Mouse (Mus musculus) liver, embryonic 16.5 days (tissue): ENCODE measurements around the gene Chek1. TPM values are rescaled to one million over a fixed set of nuclear protein-coding genes. Genes with fewer than 3 reads are reported as not detected.

Source experiments
- ATAC-seq: fragments of 200-750 bp; cut with Nextera tagmentation; 2 replicates; pipeline ENCODE4 v1.8.0; 2017; ENCODE audit warnings: low read depth, mild to moderate bottlenecking, moderate number of reproducible peaks, moderate library complexity
- H3K27ac ChIP-seq: fragments of 300-500 bp; sonication (generic); 2 replicates; pipeline ENCODE4 v1.5.1; 2014; ENCODE audit warnings: mild to moderate bottlenecking, low read length
- H3K27me3 ChIP-seq: fragments of 300-500 bp; sonication (generic); 2 replicates; pipeline ENCODE4 v1.6.1; 2014; ENCODE audit warnings: low read depth, low read length, mixed read lengths; ENCODE audit not compliant: control insufficient read depth, insufficient read depth
- H3K36me3 ChIP-seq: fragments of 300-500 bp; sonication (generic); 2 replicates; pipeline ENCODE4 v1.6.1; 2014; ENCODE audit warnings: mild to moderate bottlenecking; ENCODE audit not compliant: control insufficient read depth, insufficient read depth
- H3K4me1 ChIP-seq: fragments of 300-500 bp; sonication (generic); 2 replicates; pipeline ENCODE4 v1.6.1; 2014; ENCODE audit warnings: low read depth, low read length, mixed read lengths; ENCODE audit not compliant: control insufficient read depth
- H3K4me2 ChIP-seq: fragments of 300-500 bp; sonication (generic); 2 replicates; pipeline ENCODE4 v1.6.1; 2014; ENCODE audit warnings: low read depth, low read length, mixed read lengths
- H3K4me3 ChIP-seq: fragments of 300-500 bp; sonication (generic); 2 replicates; pipeline ENCODE4 v1.5.1; 2014; ENCODE audit warnings: low read depth, mild to moderate bottlenecking, low read length
- H3K9ac ChIP-seq: fragments of 300-500 bp; sonication (generic); 2 replicates; pipeline ENCODE4 v1.6.1; 2014; ENCODE audit warnings: low read depth, low read length
- H3K9me3 ChIP-seq: fragments of 300-500 bp; sonication (generic); replicated peaks from 2 replicates; pipeline ENCODE4 v1.6.1; 2016; ENCODE audit warnings: low read length; ENCODE audit not compliant: control insufficient read depth
- WGBS: fragments of 180-500 bp; shearing (Covaris S2); extraction: QIAGEN DNeasy Blood & Tissue Kit; methylation state at CpG from one replicate; pipeline ENCODE4 v1.1.7; 2014; ENCODE audit not compliant: insufficient replicate concordance; 5-methylcytosine and 5-hydroxymethylcytosine counted together
- polyA plus RNA-seq: library from polyadenylated mRNA; unstranded; fragments of >200 nt; fragmentation: Nextera tagmentation; extraction: Ambion mirVana; gene quantifications from 2 replicates; pipeline ENCODE4 v1.2.1, GENCODE M21; 2015

The Chek1 gene
- polyA plus RNA-seq: 15.3 and 15.6 TPM in 2 replicates

GRCm38 (mm10) chr9:36727034-36727755, at the start of gene Chek1:
Gene Chek1, minus strand, starts transcription at chr9:36727065.
- H3K9ac ChIP-seq: peak within 1 kb of the TSS; percentile 87
- no peaks in the 10 kb centered on the region for H3K27me3 ChIP-seq
- peaks cover 16% of the 10 kb centered on the region for H3K4me1 ChIP-seq
- ATAC-seq: no peak
- H3K4me2 ChIP-seq: peak within 1 kb of the TSS; percentile 65
- peaks cover 3% of the 10 kb centered on the region for H3K36me3 ChIP-seq
- H3K27ac ChIP-seq: peak within 1 kb of the TSS; percentile 88
- H3K9me3 ChIP-seq: no peaks in the 10 kb centered on the region
- WGBS: 1% methylated on average over 12 of the region's 12 CpGs
- peak within 1 kb of the TSS; percentile 87 for H3K4me3 ChIP-seq

GRCm38 (mm10) chr9:36769048-36769413, 42.2 kb upstream of the Chek1 start:
- peak overlapping the region; percentile 94 for H3K27ac ChIP-seq
- H3K9ac ChIP-seq: peak overlapping the region; percentile 71
- H3K27me3 ChIP-seq: no peaks in the 10 kb centered on the region
- peaks cover 2% of the 10 kb centered on the region for H3K36me3 ChIP-seq
- 67% methylated on average over 1 of the region's 1 CpGs for WGBS
- peak overlapping the region; percentile 89 for H3K4me3 ChIP-seq
- H3K4me1 ChIP-seq: peaks cover 15% of the 10 kb centered on the region
- H3K9me3 ChIP-seq: no peaks in the 10 kb centered on the region
- ATAC-seq: no peak
- H3K4me2 ChIP-seq: peak overlapping the region; percentile 81

GRCm38 (mm10) chr9:36768156-36769047, 41.5 kb upstream of the Chek1 start:
- Histone ChIP-seq H3K27ac (peak overlapping the region; percentile 94), H3K9me3 (no peaks in the 10 kb centered on the region), H3K9ac (peak overlapping the region; percentile 71), H3K4me3 (peak overlapping the region; percentile 89), H3K36me3 (peaks cover 6% of the 10 kb centered on the region), H3K4me2 (peak overlapping the region; percentile 81), H3K27me3 (no peaks in the 10 kb centered on the region), H3K4me1 (peaks cover 15% of the 10 kb centered on the region)
- ATAC-seq: peak; percentile 19
- 4% methylated on average over 25 of the region's 25 CpGs for WGBS

DNA sequence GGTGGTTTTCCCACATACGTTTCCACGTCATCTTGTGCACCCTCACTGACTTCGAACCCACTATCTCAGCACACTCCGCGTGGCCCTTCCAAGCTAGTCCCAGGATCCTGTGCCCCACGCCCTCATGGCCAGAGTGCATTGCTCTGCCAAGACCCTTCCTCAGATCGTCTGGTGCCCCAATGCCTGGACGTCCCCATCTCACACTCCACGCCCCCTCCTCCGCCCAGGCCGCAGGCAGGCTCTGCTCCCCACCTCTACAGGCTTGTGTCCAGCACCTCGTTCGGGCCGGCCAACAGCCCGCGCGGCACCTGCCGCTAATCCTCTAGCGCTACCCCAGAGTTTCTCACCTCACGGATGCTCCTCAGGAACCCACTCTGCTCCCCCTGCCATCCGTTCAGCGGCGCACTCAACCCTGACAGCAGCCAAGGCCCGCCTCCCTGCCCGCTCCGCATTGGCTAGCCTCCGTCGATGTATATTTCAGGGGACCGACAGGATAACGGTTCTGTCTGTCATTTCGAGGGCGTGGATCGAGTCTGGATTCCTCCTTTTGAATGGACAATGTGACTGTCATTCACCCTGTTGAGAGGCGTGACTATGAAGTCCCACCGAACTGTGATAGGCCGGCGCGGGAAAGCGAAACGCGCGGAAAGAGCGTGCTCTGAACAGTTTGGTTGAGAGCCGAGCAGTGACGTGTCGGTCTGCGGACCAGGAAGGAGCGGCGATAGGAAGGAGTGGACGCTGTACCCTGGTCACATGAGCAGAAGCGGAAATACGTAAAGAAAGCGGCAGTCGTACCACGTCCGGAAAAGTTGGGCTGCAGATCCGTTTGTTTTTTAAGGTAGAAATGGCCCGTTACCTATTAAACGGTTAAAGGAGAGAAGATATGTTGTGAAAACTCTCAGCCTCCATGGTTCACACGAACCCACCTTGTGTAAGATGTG, 40.6 kb upstream of the Chek1 start, which contains the start of gene Stt3a:
Gene Stt3a (minus strand): TSS at position 477 of the 941 bp plus-strand sequence.
- Histone ChIP-seq H3K4me2 (peak within 1 kb of the TSS; percentile 91), H3K9ac (peak within 1 kb of the TSS; percentile 85), H3K9me3 (no peaks in the 10 kb centered on the region), H3K27ac (peak within 1 kb of the TSS; percentile 94), H3K4me3 (peak within 1 kb of the TSS; percentile 89), H3K27me3 (no peaks in the 10 kb centered on the region), H3K36me3 (peaks cover 11% of the 10 kb centered on the region), H3K4me1 (peaks cover 15% of the 10 kb centered on the region)
- WGBS: under 1% methylated on average over 60 of the region's 60 CpGs
- ATAC-seq: peak; percentile 98

DNA sequence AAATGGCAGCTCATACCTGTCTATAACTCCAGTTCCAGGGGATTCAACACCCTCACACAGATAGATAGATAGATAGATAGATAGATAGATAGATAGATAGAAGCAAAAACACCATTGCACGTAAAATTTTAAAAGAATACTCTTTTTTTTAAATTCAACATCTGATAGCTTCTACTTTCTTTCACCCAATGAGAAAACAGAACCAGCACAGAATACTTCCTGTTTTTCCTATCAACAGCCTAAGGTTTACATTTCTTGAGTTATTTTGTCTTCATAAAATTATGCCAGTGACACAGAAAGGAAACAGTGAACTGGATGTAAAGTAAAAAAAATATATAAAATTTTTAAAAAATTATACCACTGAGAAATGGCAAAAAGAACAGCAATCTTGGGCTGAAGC, 37.5 kb upstream of the Chek1 start:
- H3K27me3 ChIP-seq: no peaks in the 10 kb centered on the region
- no peak overlapping the region for H3K4me3 ChIP-seq
- H3K4me1 ChIP-seq: peaks cover 15% of the 10 kb centered on the region
- no peak for ATAC-seq
- H3K36me3 ChIP-seq: peaks cover 20% of the 10 kb centered on the region
- H3K9me3 ChIP-seq: no peaks in the 10 kb centered on the region
- H3K27ac ChIP-seq: no peak overlapping the region
- H3K9ac ChIP-seq: no peak overlapping the region
- no peak overlapping the region for H3K4me2 ChIP-seq
- WGBS: 64% methylated on average over 1 of the region's 1 CpGs

GRCm38 (mm10) chr9:36726131-36727033, 483 bp downstream of the Chek1 start:
- Histone ChIP-seq H3K9me3 (no peaks in the 10 kb centered on the region), H3K9ac (peak overlapping the region; percentile 87), H3K4me2 (peak overlapping the region; percentile 65), H3K36me3 (peaks cover 2% of the 10 kb centered on the region; the same call in 1 of the 2 replicates), H3K27ac (peak overlapping the region; percentile 88), H3K4me1 (peaks cover 16% of the 10 kb centered on the region), H3K27me3 (no peaks in the 10 kb centered on the region), H3K4me3 (peak overlapping the region; percentile 87)
- WGBS: under 1% methylated on average over 48 of the region's 53 CpGs
- ATAC-seq: peak; percentile 88

DNA sequence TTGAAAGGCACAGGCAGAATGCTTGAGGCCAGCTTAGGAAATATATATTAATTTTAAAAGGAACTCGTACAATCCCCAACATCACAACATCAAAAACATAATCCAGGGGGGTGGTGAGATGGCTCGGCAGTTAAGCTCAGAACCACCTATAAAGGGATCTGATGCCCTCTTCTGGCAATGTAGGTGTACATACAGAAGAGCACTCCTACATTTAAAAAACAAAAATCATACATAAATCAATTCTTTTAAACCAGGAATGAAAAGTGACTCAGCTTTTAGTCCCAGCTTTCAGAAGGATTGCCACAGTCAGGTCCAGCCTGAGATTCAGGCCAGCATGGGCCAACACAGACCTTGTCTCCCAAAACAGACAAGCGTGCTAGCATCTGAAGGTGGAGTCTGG, 10.2 kb downstream of the Chek1 start:
- H3K9ac ChIP-seq: no peak overlapping the region
- WGBS: 66% methylated on average over 3 of the region's 3 CpGs
- ATAC-seq: no peak
- H3K27me3 ChIP-seq: no peaks in the 10 kb centered on the region
- H3K4me2 ChIP-seq: no peak overlapping the region
- no peaks in the 10 kb centered on the region for H3K4me1 ChIP-seq
- no peaks in the 10 kb centered on the region for H3K9me3 ChIP-seq
- H3K36me3 ChIP-seq: peaks cover 13% of the 10 kb centered on the region
- no peak overlapping the region for H3K27ac ChIP-seq
- no peak overlapping the region for H3K4me3 ChIP-seq
